Mouse (Mus musculus): Measurements from ENCODE around the gene Akap6.

DNA sequence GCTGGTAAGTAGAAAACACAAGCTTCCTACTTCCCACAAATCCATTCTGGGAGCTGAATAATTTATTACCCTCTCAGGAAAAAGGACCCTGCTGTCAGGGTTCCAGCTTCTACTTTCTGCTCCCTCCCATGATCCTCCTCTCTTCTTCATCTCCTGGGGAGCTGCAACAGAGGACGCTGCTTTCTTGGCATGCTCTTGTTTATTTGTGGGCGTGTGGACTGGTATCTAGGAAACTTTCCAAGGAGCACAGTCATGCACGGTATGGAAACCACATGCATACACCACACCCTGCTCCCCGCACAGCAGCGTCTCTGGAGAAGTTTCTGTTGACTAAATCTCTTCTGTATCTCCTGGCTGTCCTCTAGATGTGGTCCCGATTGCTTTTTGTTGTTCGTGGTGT is 119.4 kb downstream of the Akap6 start:
- TF ChIP-seq BHLHE40 (IDR thresholded peaks at IDR 0.05; ENCODE audit: low read depth, low read length) (no peak), CTCF (conservative IDR thresholded peaks at IDR 0.05 in 1 of 2, IDR thresholded peaks at IDR 0.05 in 1 of 2; ENCODE audit: low read depth in 2 of 2, low read length in 2 of 2) (no peak), EP300 (IDR thresholded peaks at IDR 0.05; ENCODE audit: low read length) (no peak), ZC3H11A (IDR thresholded peaks at IDR 0.05; ENCODE audit: low read depth, low read length) (no peak), POLR2A (IDR thresholded peaks at IDR 0.05; ENCODE audit: low read depth, low read length) (no peak), CHD1 (IDR thresholded peaks at IDR 0.05; ENCODE audit: low read depth, low read length) (no peak), IRF4 (IDR thresholded peaks at IDR 0.05; ENCODE audit: low read depth, low read length) (no peak), NELFE (IDR thresholded peaks at IDR 0.05; ENCODE audit: low read depth, low read length) (no peak), MAX (IDR thresholded peaks at IDR 0.05; ENCODE audit: low read length) (no peak), ZKSCAN1 (IDR thresholded peaks at IDR 0.05; ENCODE audit: borderline replicate concordance, low read depth, low read length) (no peak), CHD2 (IDR thresholded peaks at IDR 0.05; ENCODE audit: low read length) (no peak), RAD21 (IDR thresholded peaks at IDR 0.05; ENCODE audit: low read depth, low read length) (no peak)
